Mouse (Mus musculus): ENCODE results near the gene Uhrf1.
"Not testable (repeated sequence)": the region's sequence is repeated elsewhere in the genome, so short reads cannot be mapped to it uniquely, and the experiment has no call there.

Uhrf1 gene

GRCm38 (mm10) chr17:56303160-56303846 lies at the start of gene Uhrf1:
Gene Uhrf1 (plus strand): TSS chr17:56303321.
- peak; percentile 95 for DNase-seq (ENCODE audit: low read depth)

DNA sequence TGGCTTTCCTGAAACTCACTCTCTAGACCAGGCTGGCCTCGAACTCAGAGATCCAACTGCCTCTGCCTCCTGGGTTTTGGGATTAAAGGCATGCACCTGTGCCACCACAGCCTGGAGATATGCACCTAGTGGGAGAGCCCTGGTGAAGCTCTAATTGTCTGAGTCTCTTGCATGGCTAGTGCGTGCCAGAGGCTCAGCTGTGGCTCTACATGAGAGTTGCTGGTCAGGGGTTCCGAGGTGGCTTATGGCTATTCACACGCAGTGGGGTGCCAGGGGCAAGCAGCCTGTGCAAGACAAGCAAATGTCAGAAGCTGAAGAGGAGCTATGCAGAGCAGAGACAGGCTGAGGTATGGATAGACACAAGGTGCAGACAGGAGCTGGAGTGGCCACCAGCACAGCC lies 48.4 kb upstream of the Uhrf1 start:
- no peak for DNase-seq (ENCODE audit: low read depth)

DNA sequence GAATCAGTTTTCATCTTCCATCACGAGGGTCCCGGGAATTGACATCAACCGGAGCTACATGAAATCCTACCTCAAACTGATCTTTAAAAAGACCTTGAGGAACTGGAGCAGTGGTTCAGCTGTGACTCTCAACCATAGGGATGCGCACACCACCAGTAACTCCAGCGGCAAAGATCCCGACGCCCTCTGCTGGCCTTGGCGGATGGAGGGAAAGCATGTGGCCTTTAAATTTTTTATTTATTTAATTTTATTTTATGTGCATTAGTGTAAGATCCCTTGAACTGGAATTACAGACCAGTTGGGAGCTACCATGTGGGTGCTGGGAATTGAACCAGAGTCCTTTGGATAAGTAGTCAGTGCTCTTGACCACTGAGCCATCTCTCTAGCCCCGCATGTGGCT lies 47.7 kb upstream of the Uhrf1 start:
- DNase-seq (ENCODE audit: low read depth): no peak

- peak; percentile 98 for DNase-seq (ENCODE audit: low read depth)
Observed at GRCm38 (mm10) chr17:56255863-56256238, 47.3 kb upstream of the Uhrf1 start.

- DNase-seq (ENCODE audit: low read depth): peak; percentile 96
Observed at GRCm38 (mm10) chr17:56256239-56256881, 46.8 kb upstream of the Uhrf1 start, which contains the start of gene Fem1a. Gene Fem1a (plus strand): TSS chr17:56256810.

DNA sequence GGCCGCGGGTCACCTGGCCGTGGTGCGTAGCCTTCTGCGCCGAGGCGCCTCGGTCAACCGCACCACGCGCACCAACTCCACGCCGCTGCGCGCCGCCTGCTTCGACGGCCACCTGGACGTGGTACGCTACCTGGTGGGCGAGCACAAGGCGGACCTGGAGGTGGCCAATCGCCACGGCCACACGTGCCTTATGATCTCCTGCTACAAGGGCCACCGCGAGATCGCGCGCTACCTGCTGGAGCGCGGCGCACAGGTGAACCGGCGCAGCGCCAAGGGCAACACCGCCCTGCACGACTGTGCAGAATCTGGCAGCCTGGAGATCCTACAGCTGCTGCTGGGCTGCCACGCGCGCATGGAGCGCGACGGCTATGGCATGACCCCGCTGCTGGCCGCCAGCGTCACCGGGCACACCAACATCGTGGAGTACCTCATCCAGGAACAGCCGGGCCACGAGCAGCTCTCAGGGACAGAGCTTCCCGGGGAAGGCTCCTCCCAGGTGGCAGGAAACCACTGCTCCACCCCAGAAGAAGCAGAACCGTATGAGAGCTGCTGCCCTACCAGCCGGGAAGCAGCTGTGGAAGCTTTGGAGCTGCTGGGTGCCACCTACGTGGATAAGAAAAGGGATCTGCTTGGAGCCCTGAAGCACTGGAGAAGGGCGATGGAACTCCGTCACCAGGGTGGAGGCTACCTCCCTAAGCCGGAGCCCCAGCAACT lies 45.8 kb upstream of the Uhrf1 start:
- DNase-seq (ENCODE audit: low read depth): no peak

DNA sequence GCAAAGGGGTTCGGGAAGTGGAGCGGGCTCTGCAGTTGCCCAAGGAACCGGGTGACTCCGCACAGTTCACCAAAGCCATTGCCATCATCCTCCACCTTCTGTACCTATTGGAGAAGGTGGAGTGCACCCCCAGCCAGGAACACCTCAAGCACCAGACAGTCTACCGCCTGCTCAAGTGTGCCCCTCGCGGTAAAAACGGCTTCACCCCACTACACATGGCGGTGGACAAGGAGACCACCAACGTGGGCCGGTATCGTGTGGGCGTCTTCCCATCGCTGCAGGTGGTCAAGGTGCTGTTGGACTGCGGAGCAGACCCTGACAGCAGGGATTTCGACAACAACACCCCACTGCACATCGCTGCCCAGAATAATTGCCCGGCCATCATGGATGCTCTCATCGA lies 44.9 kb upstream of the Uhrf1 start:
- not testable (repeated sequence) for DNase-seq (ENCODE audit: low read depth)

- not testable (repeated sequence) for DNase-seq (ENCODE audit: low read depth)
Observed at GRCm38 (mm10) chr17:56258812-56259211, 44.3 kb upstream of the Uhrf1 start.

GRCm38 (mm10) chr17:56259301-56260037 lies 43.7 kb upstream of the Uhrf1 start:
- no peak for DNase-seq (ENCODE audit: low read depth)

- DNase-seq (ENCODE audit: low read depth): no peak
Observed at GRCm38 (mm10) chr17:56261166-56261565, 42.0 kb upstream of the Uhrf1 start.

DNA sequence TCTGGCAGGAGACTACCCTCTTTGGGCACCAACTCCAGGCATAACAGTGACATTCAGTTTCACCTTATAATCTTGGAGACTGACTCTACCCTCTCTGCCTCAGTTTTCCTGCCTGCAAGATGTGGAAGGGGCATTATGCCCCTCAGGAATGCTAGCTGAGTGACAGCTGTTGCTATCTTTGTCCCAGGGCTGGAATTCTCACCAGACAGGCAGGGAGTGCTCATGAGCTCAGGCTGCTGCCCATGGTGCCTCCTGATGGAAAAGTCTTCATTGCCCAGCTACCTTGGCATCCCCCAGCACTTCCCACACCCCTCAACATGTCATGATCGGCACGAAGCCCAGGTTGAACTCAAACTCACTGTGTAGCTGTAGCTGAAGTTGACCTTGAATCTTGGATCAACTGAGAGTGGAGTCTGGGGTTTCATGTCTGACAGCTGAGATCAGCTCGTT lies 40.5 kb upstream of the Uhrf1 start:
- DNase-seq (ENCODE audit: low read depth): no peak

DNA sequence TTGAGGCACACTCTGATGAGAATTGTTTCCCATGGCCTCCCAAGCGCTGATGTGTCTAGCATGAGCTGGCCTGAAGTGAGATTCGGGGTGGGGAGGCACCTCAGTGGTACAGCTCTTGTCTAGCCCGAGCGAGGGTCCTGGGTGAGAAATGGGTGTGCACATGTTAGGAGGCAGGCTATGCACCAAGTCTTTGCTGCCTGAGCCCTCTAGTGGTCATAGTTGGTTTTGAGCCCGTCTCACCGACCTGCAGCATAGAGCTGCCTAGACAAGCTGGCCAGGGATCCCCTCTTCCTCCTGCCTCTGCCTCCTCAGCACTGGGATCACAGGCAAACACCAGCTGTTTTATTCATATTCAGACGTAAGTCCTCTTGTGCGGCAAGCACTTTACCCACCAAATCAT lies 39.1 kb upstream of the Uhrf1 start:
- peak; percentile 82 for DNase-seq (ENCODE audit: low read depth)

GRCm38 (mm10) chr17:56265011-56265410 lies 38.1 kb upstream of the Uhrf1 start:
- DNase-seq (ENCODE audit: low read depth): no peak

GRCm38 (mm10) chr17:56265869-56266268 lies 37.3 kb upstream of the Uhrf1 start:
- no peak for DNase-seq (ENCODE audit: low read depth)

DNA sequence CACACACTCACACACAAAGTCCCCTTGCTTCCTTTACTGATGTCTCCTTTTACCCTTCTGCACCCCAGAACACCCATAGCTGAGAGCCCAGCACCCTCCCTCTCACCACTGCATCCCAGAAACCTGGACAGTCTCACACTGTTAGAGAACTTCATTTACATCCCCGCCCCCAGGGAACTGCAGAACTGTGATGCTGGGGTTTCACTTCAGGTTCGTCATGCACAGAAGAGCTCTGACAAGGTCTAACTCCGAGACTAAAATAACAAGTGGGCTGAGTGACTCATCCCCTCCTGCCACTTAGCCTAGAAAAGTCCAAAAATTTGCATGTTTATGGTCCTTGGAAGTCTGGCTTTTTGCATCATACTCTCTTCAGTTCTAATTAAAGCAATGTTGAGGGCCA lies 36.9 kb upstream of the Uhrf1 start:
- DNase-seq (ENCODE audit: low read depth): no peak

DNA sequence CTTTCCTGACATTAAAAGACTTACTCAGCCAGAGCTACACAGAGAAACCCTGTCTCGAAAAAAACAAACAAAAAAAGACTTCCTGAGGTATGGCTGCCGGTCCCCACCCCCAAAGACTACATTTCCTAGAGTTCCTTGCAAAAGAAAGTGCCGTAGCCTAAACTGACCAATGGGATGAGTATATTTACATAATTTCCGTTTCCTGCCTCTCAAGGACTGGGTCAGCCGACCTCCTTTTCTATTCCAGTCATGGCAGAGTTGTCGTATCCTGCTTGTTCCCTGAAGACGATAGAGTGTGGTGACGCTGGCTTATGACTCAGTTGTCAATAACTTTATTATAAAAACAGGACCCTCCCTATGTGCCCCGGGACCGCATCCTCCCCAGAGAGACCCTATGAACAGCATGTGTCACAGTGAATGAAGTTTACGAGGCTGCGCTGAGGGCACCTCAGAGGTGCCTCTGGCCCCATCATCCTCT lies 33.9 kb upstream of the Uhrf1 start:
- no peak for DNase-seq (ENCODE audit: low read depth)

DNA sequence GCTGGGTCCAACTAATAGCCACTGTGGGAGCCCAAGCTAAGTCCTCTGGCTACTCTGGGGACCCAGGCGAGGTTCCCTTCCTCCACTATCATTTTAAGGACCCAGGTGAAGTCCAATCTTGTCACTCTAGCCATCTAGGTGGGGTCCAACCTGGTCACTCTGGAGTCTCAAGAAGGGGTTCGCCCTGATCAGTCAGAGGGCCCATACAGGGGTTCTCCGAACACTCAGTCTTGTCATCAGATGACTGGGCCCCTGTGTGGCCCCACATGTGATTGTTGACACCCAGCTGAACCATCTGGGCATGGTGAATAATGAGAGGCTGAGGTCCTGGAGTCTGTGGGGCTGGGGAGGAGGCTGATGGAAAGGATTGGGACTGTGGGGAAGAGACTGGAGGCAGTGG lies 33.4 kb upstream of the Uhrf1 start:
- DNase-seq (ENCODE audit: low read depth): no peak

GRCm38 (mm10) chr17:56271609-56272253 lies 31.4 kb upstream of the Uhrf1 start:
- no peak for DNase-seq (ENCODE audit: low read depth)

GRCm38 (mm10) chr17:56272644-56273043 lies 30.5 kb upstream of the Uhrf1 start:
- no peak for DNase-seq (ENCODE audit: low read depth)

GRCm38 (mm10) chr17:56273482-56273881 lies 29.6 kb upstream of the Uhrf1 start:
- no peak for DNase-seq (ENCODE audit: low read depth)

- no peak for DNase-seq (ENCODE audit: low read depth)
Observed at GRCm38 (mm10) chr17:56273986-56274385, 29.1 kb upstream of the Uhrf1 start.

All from c-Kit-positive CD71-negative TER-119-negative erythroid progenitor cells, embryonic 14.5 days (primary cell).